Mouse (Mus musculus): Measurements from ENCODE around the gene Gm4553.

GRCm38 (mm10) chr7:142155308-142155707 lies 10.2 kb downstream of the Gm4553 start:
- TF ChIP-seq CTCF (IDR thresholded peaks at IDR 0.05; ENCODE audit: low read depth) (no peak), EP300 (optimal IDR thresholded peaks at IDR 0.05) (no peak)
